Mouse (Mus musculus): Measurements from ENCODE around the gene Astl. TPM values are rescaled to one million over a fixed set of nuclear protein-coding genes. Genes with fewer than 3 reads are reported as not detected.

Astl gene
- polyA plus RNA-seq, 1 experiment from 2014 or later: 0.14 TPM

DNA sequence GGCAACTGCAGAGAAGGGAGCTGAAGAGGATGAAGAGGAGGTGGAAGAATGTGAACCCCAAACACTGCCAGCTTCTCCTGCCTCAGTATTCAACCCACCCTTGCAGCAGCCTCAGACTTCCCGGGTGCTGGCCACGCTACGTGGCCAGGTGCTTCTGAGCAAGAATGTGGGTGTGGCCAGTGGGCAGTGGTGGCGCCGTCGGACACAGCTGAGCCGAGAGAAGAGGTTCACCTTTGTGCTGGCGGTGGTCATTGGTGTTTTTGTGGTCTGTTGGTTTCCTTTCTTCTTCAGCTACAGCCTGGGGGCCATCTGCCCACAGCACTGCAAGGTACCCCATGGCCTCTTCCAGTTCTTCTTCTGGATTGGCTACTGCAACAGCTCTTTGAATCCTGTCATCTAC is 26.0 kb downstream of the Astl start:
- H3K36me3 ChIP-seq (ENCODE audit: control insufficient read depth, insufficient read depth, low read length): no peaks in the 10 kb centered on the region
- no peaks in the 10 kb centered on the region for H3K9me3 ChIP-seq (ENCODE audit: control insufficient read depth, low read length)
- no peak overlapping the region for H3K27ac ChIP-seq (replicated peaks; ENCODE audit: low read depth, low read length)
- H3K9ac ChIP-seq (ENCODE audit: low read depth, low read length): no peak overlapping the region
- 13% methylated on average over 8 of the region's 8 CpGs for WGBS
- no peak overlapping the region for H3K4me2 ChIP-seq (ENCODE audit: low read depth, low read length)
- H3K4me3 ChIP-seq (ENCODE audit: low read depth, low read length): no peak overlapping the region
- no peaks in the 10 kb centered on the region; the same call in 1 of the 2 replicates for H3K4me1 ChIP-seq (ENCODE audit: control insufficient read depth, insufficient read depth, low read length)
- H3K27me3 ChIP-seq (replicated peaks; ENCODE audit: control insufficient read depth, insufficient read depth, low read length): peaks cover 76% of the 10 kb centered on the region
- DNase-seq (ENCODE audit: low spot score) (no peak), ATAC-seq (ENCODE audit: low read depth) (no peak)

DNA sequence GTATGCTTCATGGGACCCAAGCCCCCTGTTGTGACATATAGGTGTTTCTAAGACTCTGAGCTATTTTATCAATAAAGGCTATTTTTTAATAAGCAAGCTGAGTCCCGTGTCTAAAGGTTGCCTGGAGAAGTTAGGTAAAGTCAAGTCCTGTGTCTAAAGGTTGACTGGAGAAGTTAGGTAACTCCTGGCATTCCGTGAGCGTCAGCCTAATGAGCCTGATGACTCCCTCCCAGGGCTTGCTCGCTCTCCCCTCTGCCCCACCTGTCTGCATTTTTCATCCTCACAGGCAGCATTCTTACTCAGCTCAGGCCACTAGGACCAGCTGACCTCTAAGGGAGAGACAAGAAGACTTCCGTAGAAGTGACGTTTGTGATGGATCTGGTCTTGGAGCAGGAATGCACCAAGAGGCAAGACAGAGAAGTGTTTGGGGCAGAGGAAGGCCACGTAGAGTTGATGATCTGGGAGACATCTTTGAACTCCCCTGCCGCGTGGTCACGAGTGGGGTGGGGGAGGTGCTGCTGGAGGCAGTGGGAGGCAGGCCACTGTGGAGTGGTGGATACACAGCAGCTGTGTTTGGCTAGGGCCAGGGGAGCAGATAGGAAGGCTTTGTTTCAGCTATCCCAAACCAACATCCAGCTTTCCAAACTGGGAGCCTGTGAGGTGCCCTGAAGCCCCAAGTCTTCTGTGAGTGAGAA is 28.8 kb downstream of the Astl start:
- Histone ChIP-seq H3K4me1 (ENCODE audit: control insufficient read depth, insufficient read depth, low read length) (no peaks in the 10 kb centered on the region; the same call in 1 of the 2 replicates), H3K36me3 (ENCODE audit: control insufficient read depth, insufficient read depth, low read length) (no peaks in the 10 kb centered on the region), H3K9me3 (ENCODE audit: control insufficient read depth, low read length) (no peaks in the 10 kb centered on the region), H3K4me3 (ENCODE audit: low read depth, low read length) (no peak overlapping the region), H3K4me2 (ENCODE audit: low read depth, low read length) (no peak overlapping the region), H3K9ac (ENCODE audit: low read depth, low read length) (no peak overlapping the region), H3K27me3 (replicated peaks; ENCODE audit: control insufficient read depth, insufficient read depth, low read length) (peaks cover 55% of the 10 kb centered on the region), H3K27ac (replicated peaks; ENCODE audit: low read depth, low read length) (no peak overlapping the region)
- DNase-seq (ENCODE audit: low spot score): no peak
- WGBS: 58% methylated on average over 10 of the region's 10 CpGs
- ATAC-seq (ENCODE audit: low read depth): no peak

DNA sequence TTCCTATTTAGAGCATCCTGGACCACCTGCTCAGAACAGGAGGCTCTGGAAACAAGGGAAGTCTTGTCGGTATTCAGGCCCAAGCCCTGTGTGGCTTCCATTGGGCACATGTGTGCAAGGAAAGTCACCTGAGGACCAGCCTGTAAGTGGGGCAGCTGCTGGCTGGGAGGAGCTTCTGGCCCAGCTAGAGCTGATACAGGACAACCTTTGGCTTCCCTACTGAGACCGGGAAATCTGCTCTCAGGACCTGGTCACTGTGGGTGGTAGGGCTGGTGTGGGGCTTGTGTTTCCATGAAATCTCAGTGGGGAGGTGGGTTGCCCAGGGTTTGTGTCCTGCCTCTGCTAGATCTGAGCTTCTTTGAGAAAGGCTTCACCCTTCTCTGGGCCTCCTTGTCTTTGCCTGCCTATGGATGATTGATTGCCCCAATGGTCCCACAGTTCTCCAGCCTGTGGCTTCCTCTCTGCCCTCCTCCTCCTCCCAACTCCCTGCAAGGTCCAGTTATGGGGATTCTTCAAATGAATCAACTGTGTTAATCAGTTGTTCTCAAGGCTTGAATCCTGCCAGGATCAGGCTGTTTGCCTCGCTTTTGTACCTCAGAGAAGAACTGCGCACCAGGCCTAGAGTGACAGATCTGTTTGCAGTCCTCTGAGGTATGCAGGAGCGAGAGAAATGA is 31.4 kb downstream of the Astl start:
- H3K36me3 ChIP-seq (ENCODE audit: control insufficient read depth, insufficient read depth, low read length): no peaks in the 10 kb centered on the region
- H3K27me3 ChIP-seq (replicated peaks; ENCODE audit: control insufficient read depth, insufficient read depth, low read length): peaks cover 29% of the 10 kb centered on the region
- no peaks in the 10 kb centered on the region for H3K9me3 ChIP-seq (ENCODE audit: control insufficient read depth, low read length)
- H3K4me3 ChIP-seq (ENCODE audit: low read depth, low read length): no peak overlapping the region
- WGBS: 57% methylated on average over 5 of the region's 5 CpGs
- H3K4me2 ChIP-seq (ENCODE audit: low read depth, low read length): no peak overlapping the region
- DNase-seq (ENCODE audit: low spot score) (no peak), ATAC-seq (ENCODE audit: low read depth) (no peak)
- no peak overlapping the region for H3K27ac ChIP-seq (replicated peaks; ENCODE audit: low read depth, low read length)
- H3K9ac ChIP-seq (ENCODE audit: low read depth, low read length): no peak overlapping the region
- H3K4me1 ChIP-seq (ENCODE audit: control insufficient read depth, insufficient read depth, low read length): no peaks in the 10 kb centered on the region

DNA sequence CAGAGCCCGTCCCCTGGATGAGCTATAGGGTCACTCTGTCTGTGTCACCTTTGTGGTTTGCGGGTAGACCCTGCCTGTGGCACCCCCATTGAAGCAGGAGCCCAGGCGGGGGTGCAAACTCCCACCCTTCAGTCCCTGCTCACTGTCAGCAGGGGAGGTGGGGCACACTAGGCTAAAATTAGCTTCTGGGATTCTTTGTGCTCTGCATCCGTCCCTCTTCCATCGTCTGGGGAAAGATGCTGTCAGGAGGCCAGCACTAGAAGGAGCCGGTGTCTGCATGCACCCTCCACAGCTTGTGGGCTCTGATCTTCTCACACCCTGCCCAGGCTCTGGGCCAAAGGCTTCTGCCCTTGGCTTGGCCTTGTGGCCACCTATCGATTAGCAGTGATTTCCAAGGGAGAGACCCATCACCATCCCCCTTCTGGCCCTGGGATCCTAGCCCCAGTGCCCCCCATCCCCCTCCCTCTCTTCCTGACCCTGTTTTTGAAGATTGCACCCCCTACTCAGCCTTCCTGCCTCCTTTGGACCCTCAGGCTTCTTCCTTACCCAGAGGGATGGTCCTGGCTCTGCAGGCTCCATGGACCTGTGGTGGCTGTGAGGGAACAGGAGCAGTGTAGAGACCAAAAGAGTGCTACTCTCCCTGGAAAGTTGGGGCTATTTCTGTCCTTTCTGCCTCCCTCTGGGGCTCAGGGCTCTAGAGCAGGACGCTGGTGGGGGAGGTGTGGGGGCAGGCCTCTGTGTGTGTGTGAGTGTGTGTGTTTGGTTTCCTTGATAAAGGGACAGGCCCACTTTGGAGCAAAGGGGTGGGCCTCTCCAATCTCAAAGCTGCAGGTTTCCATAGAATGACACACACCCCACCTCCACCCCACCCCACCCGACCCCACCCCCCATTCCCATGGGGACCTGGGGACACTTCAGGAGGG is 32.4 kb downstream of the Astl start:
- H3K4me1 ChIP-seq (ENCODE audit: control insufficient read depth, insufficient read depth, low read length): no peaks in the 10 kb centered on the region
- H3K36me3 ChIP-seq (ENCODE audit: control insufficient read depth, insufficient read depth, low read length): no peaks in the 10 kb centered on the region
- DNase-seq (ENCODE audit: low spot score): no peak
- H3K27me3 ChIP-seq (replicated peaks; ENCODE audit: control insufficient read depth, insufficient read depth, low read length): peaks cover 20% of the 10 kb centered on the region
- H3K9ac ChIP-seq (ENCODE audit: low read depth, low read length): no peak overlapping the region
- WGBS: 35% methylated on average over 8 of the region's 9 CpGs
- no peak overlapping the region for H3K27ac ChIP-seq (replicated peaks; ENCODE audit: low read depth, low read length)
- H3K4me2 ChIP-seq (ENCODE audit: low read depth, low read length): no peak overlapping the region
- no peak for ATAC-seq (ENCODE audit: low read depth)
- no peak overlapping the region for H3K4me3 ChIP-seq (ENCODE audit: low read depth, low read length)
- no peaks in the 10 kb centered on the region for H3K9me3 ChIP-seq (ENCODE audit: control insufficient read depth, low read length)

DNA sequence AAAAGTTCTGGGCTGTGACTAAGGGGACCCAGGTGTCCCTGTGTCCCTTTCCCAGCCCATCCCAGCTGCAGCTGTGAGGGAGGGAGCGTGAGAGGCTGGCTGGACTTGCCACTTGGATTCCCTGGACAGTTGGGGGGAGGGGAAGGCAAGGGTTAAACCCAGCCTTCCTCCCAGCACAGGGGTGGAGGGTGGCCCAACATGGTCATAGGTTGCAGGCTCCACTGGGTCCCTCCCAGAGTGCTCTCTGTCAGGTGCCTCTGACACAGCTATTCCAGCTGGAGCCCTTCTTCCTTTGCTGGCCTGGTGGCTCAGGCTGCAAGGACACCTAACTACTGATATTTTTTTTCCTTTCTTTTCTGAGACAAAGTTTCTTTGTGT is 33.0 kb downstream of the Astl start:
- Histone ChIP-seq H3K27ac (replicated peaks; ENCODE audit: low read depth, low read length) (no peak overlapping the region), H3K4me2 (ENCODE audit: low read depth, low read length) (no peak overlapping the region), H3K9me3 (ENCODE audit: control insufficient read depth, low read length) (no peaks in the 10 kb centered on the region), H3K9ac (ENCODE audit: low read depth, low read length) (no peak overlapping the region), H3K27me3 (replicated peaks; ENCODE audit: control insufficient read depth, insufficient read depth, low read length) (peaks cover 13% of the 10 kb centered on the region), H3K4me1 (ENCODE audit: control insufficient read depth, insufficient read depth, low read length) (no peaks in the 10 kb centered on the region), H3K36me3 (ENCODE audit: control insufficient read depth, insufficient read depth, low read length) (no peaks in the 10 kb centered on the region), H3K4me3 (ENCODE audit: low read depth, low read length) (no peak overlapping the region)
- WGBS: 67% methylated on average over 1 of the region's 1 CpGs
- ATAC-seq (ENCODE audit: low read depth) (no peak), DNase-seq (ENCODE audit: low spot score) (no peak)

DNA sequence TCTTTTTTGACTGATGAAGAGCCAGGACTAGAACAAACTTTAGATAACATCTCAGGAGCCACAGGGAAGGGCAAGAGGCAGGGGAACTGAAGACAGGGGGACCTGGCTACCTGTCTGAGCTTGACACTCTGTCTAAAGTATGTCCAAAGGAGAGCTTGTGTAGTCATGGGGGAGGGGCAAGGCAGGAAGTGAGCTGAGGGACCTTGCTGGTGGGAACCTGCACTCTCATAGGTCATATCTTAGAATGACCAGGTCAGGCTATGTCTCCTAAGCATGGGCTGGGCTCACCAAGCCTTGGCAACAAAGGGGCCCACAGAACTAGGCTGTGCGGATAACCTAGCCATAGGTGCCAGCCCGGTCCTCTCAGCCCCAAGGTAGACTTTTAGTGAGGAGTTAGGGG is 33.6 kb downstream of the Astl start:
- Histone ChIP-seq H3K4me2 (ENCODE audit: low read depth, low read length) (no peak overlapping the region), H3K4me1 (ENCODE audit: control insufficient read depth, insufficient read depth, low read length) (no peaks in the 10 kb centered on the region), H3K4me3 (ENCODE audit: low read depth, low read length) (no peak overlapping the region), H3K36me3 (ENCODE audit: control insufficient read depth, insufficient read depth, low read length) (no peaks in the 10 kb centered on the region), H3K9ac (ENCODE audit: low read depth, low read length) (no peak overlapping the region), H3K27me3 (replicated peaks; ENCODE audit: control insufficient read depth, insufficient read depth, low read length) (peaks cover 9% of the 10 kb centered on the region), H3K9me3 (ENCODE audit: control insufficient read depth, low read length) (no peaks in the 10 kb centered on the region), H3K27ac (replicated peaks; ENCODE audit: low read depth, low read length) (no peak overlapping the region)
- WGBS: 86% methylated on average over 2 of the region's 2 CpGs
- ATAC-seq (ENCODE audit: low read depth) (no peak), DNase-seq (ENCODE audit: low spot score) (no peak)

DNA sequence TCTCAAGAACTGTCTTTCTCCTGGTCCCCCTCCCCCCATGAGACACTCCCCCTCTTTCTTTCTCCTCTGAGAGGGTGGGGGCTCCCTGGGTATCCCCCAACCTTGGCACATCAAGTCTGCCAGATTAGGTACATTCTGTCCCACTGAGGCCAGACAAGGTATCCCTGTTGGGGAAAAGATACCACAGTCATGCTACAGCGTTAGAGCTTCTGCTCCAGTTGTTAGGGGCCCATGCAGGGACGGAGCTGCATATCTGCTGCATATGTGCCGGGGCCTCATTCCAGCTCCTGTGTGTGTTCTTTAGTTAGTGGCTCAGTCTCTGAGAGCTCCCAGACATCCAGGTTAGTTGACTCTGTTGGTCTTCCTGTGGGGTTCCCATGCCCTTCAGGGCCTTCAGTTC is 35.7 kb downstream of the Astl start:
- Histone ChIP-seq H3K4me3 (ENCODE audit: low read depth, low read length) (no peak overlapping the region), H3K27ac (replicated peaks; ENCODE audit: low read depth, low read length) (no peak overlapping the region), H3K9me3 (ENCODE audit: control insufficient read depth, low read length) (no peaks in the 10 kb centered on the region), H3K4me2 (ENCODE audit: low read depth, low read length) (no peak overlapping the region), H3K27me3 (replicated peaks; ENCODE audit: control insufficient read depth, insufficient read depth, low read length) (no peaks in the 10 kb centered on the region), H3K4me1 (ENCODE audit: control insufficient read depth, insufficient read depth, low read length) (no peaks in the 10 kb centered on the region), H3K9ac (ENCODE audit: low read depth, low read length) (no peak overlapping the region), H3K36me3 (ENCODE audit: control insufficient read depth, insufficient read depth, low read length) (no peaks in the 10 kb centered on the region)
- WGBS: 79% methylated on average over 3 of the region's 3 CpGs
- ATAC-seq (ENCODE audit: low read depth) (no peak), DNase-seq (ENCODE audit: low spot score) (no peak)

DNA sequence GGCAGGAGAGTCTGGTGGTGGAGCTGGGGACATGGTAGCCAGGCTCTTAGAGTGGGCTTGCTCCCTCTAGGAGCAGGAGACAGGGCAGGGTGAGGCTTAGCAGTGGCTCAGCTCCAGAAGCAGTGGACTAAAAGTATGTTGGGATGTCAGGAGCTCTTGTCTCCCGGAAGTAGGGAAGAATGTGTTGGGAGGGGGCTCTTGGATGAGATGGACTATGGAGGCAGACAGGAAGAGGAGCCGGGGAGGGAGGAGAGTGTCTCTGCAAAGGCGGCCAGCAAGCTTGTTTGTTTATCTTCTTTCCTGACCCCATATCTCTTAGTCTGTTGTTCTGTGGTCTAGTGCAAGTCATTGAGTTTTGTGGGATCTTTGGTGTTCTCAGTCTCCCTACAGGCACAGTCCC is 36.6 kb downstream of the Astl start:
- DNase-seq (ENCODE audit: low spot score): no peak
- WGBS: 73% methylated on average over 3 of the region's 3 CpGs

More for the DNA sequence above, 36.6 kb downstream of the Astl start:
- H3K9me3 ChIP-seq (ENCODE audit: control insufficient read depth, low read length): no peaks in the 10 kb centered on the region
- H3K4me3 ChIP-seq (ENCODE audit: low read depth, low read length): no peak overlapping the region
- H3K4me2 ChIP-seq (ENCODE audit: low read depth, low read length): no peak overlapping the region
- H3K36me3 ChIP-seq (ENCODE audit: control insufficient read depth, insufficient read depth, low read length): no peaks in the 10 kb centered on the region
- no peak for ATAC-seq (ENCODE audit: low read depth)
- H3K27ac ChIP-seq (replicated peaks; ENCODE audit: low read depth, low read length): no peak overlapping the region
- no peaks in the 10 kb centered on the region for H3K27me3 ChIP-seq (replicated peaks; ENCODE audit: control insufficient read depth, insufficient read depth, low read length)
- H3K9ac ChIP-seq (ENCODE audit: low read depth, low read length): no peak overlapping the region
- H3K4me1 ChIP-seq (ENCODE audit: control insufficient read depth, insufficient read depth, low read length): no peaks in the 10 kb centered on the region

Measured in embryonic facial prominence, embryonic 14.5 days (tissue).